Mouse (Mus musculus) brain, embryonic 14.5 days (tissue): ENCODE measurements at regions not wholly inside any gene's neighbourhood (a gene's known extent, or its start where the extent isn't known, plus 50 kb on each side); places are given as distances from the start of the nearest gene placed in this dataset.

Experiments used
- DNase-seq: peaks from one replicate; pipeline ENCODE4 v3.0.0-alpha.2; 2011; ENCODE audit warnings: low read depth
- CTCF ChIP-seq: fragments of 200-500 bp; IDR thresholded peaks from 2 replicates; pipeline ENCODE4 v1.5.1; 2012; ENCODE audit warnings: inconsistent platforms, mild to moderate bottlenecking, moderate library complexity, borderline replicate concordance; ENCODE audit not compliant: insufficient read depth, insufficient read length; ENCODE audit errors: extremely low read depth
- POLR2A ChIP-seq: fragments of 200-500 bp; IDR thresholded peaks from 2 replicates; pipeline ENCODE4 v1.6.1; 2012; ENCODE audit warnings: mild to moderate bottlenecking, inconsistent platforms, borderline replicate concordance; ENCODE audit not compliant: poor library complexity, insufficient read depth, insufficient read length, severe bottlenecking; ENCODE audit errors: extremely low read depth

DNA sequence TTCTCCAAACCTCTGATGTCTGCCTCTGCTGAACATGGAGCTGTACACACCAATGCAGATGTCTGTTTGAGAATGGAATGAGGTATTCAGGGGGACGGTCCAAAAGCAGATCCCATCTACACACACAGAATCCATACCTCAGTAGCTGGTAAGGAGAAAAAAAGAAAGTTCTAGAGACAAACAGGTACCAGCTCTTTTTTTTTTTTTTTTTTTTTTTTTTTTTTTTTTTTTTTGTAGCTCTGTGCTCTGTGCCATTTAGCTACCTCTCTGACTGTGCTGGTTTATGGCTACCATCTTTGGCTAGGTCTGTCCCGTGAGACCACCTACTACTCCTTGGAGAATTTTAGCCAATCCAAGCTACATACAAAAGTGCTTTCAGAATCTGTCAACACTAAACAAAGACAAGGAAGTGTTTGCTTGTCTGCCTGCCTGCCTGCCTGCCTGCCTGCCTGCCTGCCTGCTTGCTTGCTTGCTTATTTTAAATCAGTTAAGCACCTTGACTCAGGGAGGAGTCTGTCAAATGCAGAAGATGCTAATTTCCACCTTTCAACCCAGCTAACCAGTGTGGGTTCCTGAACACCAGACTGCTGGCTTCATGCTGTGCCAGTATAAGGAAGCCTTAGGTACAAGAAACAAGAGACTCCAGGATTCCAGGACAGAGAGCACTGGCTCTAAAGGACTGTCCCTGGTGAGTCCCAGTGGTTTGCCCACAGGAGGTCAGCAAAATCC lies 190.0 kb upstream of the Cdh5 start:
- TF ChIP-seq POLR2A: no peak
- TF ChIP-seq CTCF: no peak
- peak; percentile 2 for DNase-seq

DNA sequence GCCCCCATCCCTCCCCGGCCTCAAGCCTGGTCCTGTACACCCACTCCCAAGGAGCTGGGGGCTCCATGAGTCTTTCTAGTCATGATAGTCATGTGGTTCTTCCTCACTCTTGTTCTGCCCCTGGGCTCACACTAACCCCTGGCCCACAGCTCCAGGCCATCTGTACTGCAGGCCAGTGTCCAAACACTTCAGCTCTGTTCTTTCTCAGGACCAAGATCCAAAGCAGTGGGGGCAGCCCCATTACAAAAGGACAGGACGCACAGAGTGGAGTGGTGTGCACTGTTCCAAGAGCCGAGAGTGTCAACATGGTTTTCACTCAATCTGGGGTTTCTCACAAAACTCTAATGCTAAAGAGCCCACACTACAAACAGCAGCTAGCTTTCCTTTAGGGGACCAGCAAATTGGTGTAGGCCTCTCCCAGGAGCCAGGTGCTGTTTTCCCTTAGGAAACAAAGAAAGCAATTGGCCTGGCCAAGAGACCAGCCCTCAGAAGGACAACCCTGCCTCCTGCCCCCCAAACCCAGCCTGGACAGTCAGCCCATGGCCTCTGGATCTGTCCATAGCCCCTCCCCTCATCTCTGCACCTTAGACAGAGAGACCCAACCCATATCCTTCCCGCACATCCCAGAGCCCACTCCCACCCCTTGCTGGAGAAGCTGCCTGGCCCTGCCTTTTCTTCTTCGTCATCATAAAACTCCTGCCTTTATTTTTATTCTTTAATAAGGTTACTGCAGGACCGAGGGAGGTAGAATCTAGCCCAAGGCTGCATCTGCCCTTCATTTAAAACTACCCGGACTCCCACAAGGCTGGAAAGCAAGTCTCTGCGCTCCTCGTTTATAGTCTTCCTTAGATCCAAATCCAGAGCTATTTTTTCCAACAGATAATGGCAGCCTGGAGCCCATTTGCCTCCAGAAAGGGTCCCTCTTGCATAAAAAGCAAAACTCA lies 188.2 kb upstream of the Cdh5 start:
- no peak for TF ChIP-seq CTCF
- no peak for TF ChIP-seq POLR2A
- peak; percentile 21 for DNase-seq

DNA sequence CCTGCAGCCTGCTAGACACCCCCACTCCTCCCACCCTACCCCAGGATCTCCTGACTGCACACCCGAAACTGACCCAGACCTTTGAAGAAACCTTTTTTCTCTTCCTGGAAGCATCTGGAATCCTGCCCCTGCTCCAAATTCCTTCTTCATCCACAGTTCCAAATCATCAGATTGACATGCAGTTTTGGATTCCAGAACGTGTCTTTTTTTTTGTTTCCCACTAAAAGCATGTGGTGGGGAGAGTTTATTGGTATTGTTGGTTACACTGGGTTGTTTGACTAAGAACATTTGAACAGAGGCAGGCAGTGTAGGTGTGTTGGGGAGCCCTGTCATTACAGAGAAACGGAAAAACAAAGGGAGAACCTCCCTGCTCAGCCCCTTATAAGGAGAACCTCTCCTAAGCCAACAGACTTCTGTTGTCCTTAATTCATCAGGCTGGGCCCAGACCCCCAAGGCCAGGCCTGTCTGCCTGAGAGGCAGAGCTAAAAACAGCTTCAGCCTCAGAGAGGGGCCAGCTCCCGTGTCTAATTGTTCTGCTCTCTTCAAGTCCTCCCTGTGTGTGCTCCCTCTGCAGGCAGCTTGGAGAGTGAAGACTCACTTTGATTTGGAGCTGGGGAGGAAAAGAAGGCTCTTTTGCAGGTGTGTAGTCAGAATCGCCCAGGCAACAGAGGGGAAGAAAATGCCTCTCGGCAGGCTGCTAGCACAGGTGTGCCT lies 187.3 kb upstream of the Cdh5 start:
- peak; percentile 46; the same call in 1 of the 2 replicates for TF ChIP-seq CTCF
- TF ChIP-seq POLR2A: no peak
- DNase-seq: peak; percentile 79

DNA sequence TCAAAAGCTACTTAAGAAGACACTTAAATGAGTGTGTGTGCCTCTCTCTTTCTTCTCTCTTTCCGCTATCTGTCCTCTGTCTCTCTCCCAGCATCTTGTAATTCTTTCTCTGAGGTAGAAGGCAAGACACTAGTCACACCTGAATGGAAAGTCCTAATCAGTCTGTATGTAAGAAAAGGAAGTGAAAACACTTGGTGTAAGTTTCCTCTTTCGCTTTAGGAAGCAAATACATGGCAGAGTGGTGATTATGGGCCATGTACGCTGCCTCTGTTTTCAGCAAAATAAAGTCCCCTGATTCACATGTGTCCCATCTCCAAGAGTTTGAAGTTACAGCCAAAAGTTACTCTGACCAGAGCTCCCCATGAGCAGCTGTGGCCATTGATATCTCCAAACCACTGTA lies 182.1 kb upstream of the Cdh5 start:
- no peak for DNase-seq
- no peak for TF ChIP-seq CTCF

DNA sequence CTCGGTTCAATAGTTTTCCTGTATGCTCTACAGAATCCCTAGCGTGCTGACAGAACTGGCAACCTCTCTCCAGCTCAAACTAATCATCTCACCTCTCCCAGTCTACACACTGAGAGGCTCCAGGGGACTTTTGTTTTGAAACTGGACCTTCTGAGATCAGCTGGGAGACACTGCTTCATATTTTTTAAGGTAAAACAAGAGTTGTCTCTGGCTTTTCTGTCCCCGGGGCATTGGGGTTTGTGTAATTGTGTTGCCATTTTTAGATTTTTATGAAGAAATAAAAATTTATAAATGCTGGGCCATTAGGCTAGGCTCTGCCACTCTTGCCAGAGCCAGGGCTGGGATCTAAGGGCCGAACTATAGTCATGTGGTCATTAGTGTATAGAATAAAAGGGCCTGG lies 179.8 kb upstream of the Cdh5 start:
- no peak for DNase-seq
- no peak for TF ChIP-seq CTCF
- TF ChIP-seq POLR2A: no peak

DNA sequence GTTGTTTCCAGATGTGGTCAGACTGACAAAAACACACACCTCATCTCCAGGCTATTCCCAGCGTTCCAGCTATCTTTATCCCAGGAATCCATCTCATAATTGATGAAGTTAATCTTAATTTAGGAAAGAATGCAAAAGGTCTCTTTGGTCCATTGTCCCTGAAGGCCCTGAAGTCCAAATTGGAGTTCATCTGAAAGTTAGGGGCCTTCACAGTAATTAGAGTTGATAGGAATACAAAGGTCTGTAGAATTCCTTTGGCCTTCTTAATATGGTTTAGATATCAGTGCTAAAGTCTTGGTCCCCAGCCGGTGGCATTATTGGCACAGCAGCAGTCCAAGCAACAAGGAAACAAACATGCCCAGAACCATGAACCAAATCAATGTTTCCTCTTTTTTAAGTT lies 178.7 kb upstream of the Cdh5 start:
- no peak for TF ChIP-seq POLR2A
- no peak for TF ChIP-seq CTCF
- no peak for DNase-seq

DNA sequence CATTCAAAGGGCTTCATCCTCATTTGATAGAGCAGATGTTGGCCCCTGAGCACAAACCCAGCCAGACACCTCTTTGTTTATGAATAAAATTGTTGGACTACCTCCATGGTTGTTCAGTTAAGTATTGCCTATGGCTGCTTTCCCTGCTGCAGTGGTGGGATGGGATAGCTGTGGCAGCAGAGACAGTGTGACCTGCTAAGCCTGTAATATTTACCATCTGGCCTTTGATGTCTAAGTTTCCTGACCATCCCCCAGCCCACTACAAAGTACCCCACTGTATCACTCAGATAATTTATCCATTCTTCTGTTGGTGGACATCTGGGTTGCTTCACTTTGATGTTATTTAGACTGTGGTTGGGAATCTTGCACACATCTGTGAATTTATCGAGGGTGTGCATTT lies 168.7 kb upstream of the Cdh5 start:
- TF ChIP-seq CTCF (no peak), POLR2A (no peak)
- DNase-seq: no peak

DNA sequence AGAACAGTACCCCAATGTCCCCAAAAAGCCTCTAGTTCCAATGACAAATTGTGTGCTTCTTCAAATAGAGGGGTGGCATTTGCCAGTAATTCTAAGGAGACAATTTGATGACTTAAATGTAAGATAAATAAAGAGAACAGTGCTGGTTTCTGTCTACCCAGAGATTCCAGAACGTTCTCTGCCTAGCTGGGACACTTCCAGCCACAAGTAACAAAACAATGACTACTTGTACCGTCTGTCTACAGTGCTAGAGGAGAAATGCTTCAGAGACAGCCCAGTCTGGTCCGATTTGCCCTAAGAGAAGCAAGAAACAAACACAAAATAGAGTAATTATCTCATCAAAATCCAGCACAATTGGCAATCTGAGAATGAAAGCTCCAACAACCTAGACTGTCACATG lies 164.9 kb upstream of the Cdh5 start:
- TF ChIP-seq CTCF (no peak), POLR2A (no peak)
- DNase-seq: no peak

DNA sequence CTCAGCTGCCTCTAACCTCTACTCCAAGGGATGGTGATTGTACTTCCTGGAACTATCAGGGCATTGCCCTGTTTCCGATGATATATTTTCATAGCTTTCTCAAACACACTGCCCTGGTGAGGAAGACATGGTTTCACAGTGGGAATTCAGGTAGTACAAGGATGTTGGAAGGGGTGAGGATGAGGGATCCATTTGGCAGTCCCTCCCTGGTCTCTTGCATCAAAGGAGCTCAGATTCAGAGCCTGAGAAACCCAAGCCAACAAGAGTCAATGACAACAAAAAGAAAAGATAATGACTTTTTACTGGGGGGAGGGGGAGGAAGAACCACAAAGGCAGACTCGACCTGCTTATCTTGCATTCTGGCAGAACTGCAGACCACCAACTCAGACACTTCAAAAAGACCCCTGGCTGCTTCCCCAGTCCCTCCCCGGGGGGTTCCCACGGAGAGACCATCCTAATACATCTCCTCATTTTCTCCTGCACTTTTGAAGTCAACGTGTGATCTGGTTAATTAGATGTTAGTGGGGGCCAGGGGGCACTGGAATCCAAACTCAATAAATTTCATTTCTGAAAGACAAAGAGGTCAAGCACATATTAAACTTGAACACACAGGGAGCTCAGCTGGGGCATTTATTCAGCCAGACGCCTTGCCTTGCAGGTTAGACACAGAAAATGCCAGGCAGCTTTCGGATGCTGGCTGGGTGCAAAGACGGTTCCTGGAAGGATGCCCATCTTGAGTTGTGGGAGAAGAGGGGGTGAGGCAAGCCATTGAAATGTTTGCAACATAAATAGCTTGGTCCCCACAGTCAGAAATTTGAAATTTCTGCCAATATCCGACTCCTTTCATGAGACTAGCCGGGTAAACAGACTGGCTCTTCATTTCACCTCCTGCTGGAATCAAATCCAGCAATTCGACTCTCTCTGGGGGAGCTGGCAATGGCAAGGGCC lies 162.9 kb upstream of the Cdh5 start:
- TF ChIP-seq CTCF: no peak
- TF ChIP-seq POLR2A: no peak
- DNase-seq: peak; percentile 91

DNA sequence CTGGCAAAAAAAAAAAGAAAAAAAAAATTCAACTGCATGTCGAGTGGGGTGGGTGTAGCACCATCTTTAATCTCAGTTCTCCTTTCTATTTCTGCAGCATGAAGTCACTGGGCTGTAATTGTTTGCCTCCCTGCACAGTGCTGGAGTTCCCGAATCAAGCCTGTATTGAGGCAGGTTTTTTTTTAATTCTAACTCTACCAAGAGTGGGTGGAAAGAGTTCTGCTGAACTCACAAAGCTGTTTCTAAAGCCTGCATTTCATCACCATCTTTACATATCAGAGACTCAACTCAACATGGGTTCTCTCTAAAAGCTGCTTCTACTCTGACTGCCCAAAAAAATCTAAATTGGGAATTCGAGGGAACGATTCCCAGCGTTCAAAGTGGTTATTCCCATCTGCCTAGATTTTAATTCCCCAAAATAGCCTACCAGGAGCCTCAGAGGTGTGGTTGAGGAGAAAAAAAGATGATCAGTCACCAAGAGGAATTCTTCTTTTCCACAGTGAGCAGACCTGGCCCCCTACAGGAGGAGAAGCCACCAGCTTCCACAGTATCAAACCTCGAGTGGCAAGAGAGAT lies 160.4 kb upstream of the Cdh5 start:
- DNase-seq: no peak
- no peak for TF ChIP-seq CTCF
